Mouse (Mus musculus) kidney, embryonic 14.5 days (tissue): ENCODE measurements around the gene Mctp1. TPM values are rescaled to one million over a fixed set of nuclear protein-coding genes. Genes with fewer than 3 reads are reported as not detected.

ENCODE experiments used
- ATAC-seq: fragments of 200-750 bp; cut with Nextera tagmentation; 2 replicates; pipeline ENCODE4 v1.8.0; 2017; ENCODE audit warnings: moderate number of reproducible peaks, mild to moderate bottlenecking, moderate TSS enrichment, moderate library complexity; ENCODE audit not compliant: low FRiP score, low TSS enrichment
- H3K27ac ChIP-seq: fragments of 300-500 bp; sonication (generic); 2 replicates; pipeline ENCODE4 v1.5.1; 2014; ENCODE audit warnings: low read depth, mild to moderate bottlenecking, low read length, moderate library complexity, mixed read lengths
- H3K27me3 ChIP-seq: fragments of 300-500 bp; sonication (generic); 2 replicates; pipeline ENCODE4 v1.6.1; 2014; ENCODE audit warnings: mild to moderate bottlenecking, low read length; ENCODE audit not compliant: control insufficient read depth, insufficient read depth
- H3K36me3 ChIP-seq: fragments of 300-500 bp; sonication (generic); 2 replicates; pipeline ENCODE4 v1.6.1; 2014; ENCODE audit warnings: low read length, mixed read lengths; ENCODE audit not compliant: control insufficient read depth, insufficient read depth
- H3K4me1 ChIP-seq: fragments of 300-500 bp; sonication (generic); 2 replicates; pipeline ENCODE4 v1.6.1; 2014; ENCODE audit warnings: low read length, mixed read lengths; ENCODE audit not compliant: control insufficient read depth, insufficient read depth
- H3K4me2 ChIP-seq: fragments of 300-500 bp; sonication (generic); replicated peaks from 2 replicates; pipeline ENCODE4 v1.6.1; 2014; ENCODE audit warnings: low read depth, mild to moderate bottlenecking, low read length
- H3K4me3 ChIP-seq: fragments of 300-500 bp; sonication (generic); 2 replicates; pipeline ENCODE4 v1.5.1; 2014; ENCODE audit warnings: mild to moderate bottlenecking, low read length
- H3K9ac ChIP-seq: fragments of 300-500 bp; sonication (generic); 2 replicates; pipeline ENCODE4 v1.6.1; 2014; ENCODE audit warnings: low read depth, mild to moderate bottlenecking, low read length, moderate library complexity
- H3K9me3 ChIP-seq: fragments of 300-500 bp; sonication (generic); 2 replicates; pipeline ENCODE4 v1.6.1; 2016; ENCODE audit warnings: low read length; ENCODE audit not compliant: control insufficient read depth
- WGBS: fragments of 180-500 bp; shearing (Covaris S2); extraction: QIAGEN DNeasy Blood & Tissue Kit; methylation state at CpG from one replicate; pipeline ENCODE4 v1.1.7; 2014; 5-methylcytosine and 5-hydroxymethylcytosine counted together
- polyA plus RNA-seq: library from polyadenylated mRNA; unstranded; fragments of >200 nt; fragmentation: Nextera tagmentation; extraction: Ambion mirVana; gene quantifications from 2 replicates; pipeline ENCODE4 v1.2.1, GENCODE M21; 2014

Gene Mctp1
- polyA plus RNA-seq, 1 experiment from 2014 or later, result 0.72 TPM

GRCm38 (mm10) chr13:77047179-77047931, 663.0 kb downstream of the Mctp1 start:
- WGBS, result 82% methylated on average over 6 of the region's 6 CpGs
- Histone ChIP-seq H3K9ac (no peak overlapping the region), H3K4me1 (no peaks in the 10 kb centered on the region), H3K36me3 (no peaks in the 10 kb centered on the region), H3K9me3 (no peaks in the 10 kb centered on the region), H3K27me3 (no peaks in the 10 kb centered on the region), H3K4me3 (no peak overlapping the region), H3K27ac (no peak overlapping the region), H3K4me2 (no peak overlapping the region)
- ATAC-seq, result no peak

DNA sequence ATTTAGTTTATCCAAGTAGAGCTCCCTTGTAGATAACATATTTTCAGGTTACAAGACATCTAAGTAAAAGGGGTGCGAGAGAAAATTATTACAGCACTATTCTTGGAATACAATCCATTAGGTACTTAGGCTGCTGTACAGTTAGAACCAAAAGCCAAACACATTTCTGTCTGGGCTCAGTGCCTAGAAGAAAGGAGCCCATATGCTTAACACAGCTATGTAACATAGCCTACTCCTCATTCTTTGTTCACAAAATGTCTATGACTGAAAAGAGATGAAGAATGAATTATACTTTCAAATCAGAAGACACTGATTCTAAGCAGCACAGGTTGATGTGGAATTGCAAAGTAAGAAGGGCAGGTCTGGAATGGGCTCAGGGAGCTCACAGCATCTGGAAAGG, 664.1 kb downstream of the Mctp1 start:
- Histone ChIP-seq H3K9me3 (no peaks in the 10 kb centered on the region), H3K4me3 (no peak overlapping the region), H3K4me2 (no peak overlapping the region), H3K9ac (no peak overlapping the region), H3K36me3 (no peaks in the 10 kb centered on the region), H3K27ac (no peak overlapping the region), H3K27me3 (no peaks in the 10 kb centered on the region), H3K4me1 (no peaks in the 10 kb centered on the region)
- 93% methylated on average over 1 of the region's 1 CpGs for WGBS
- no peak for ATAC-seq

DNA sequence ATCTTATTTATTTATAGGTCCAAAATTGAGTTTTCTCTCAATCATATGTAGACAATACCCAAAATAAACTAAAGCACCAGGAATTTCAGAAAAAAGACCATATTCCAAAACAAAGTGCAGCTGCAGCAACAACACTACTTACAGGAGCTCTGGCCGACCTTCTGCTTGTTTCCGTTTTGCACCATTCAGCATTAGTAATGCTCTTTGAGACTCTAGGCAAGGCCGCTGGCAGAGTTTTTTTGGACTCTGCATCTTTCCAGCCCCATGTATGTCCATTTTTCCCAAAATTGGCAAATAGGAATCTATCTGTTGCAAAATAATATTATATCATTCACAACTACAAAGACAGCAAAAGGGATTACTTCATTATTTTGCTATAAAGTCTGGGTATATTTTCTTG, 665.4 kb downstream of the Mctp1 start:
- Histone ChIP-seq H3K27me3 (no peaks in the 10 kb centered on the region), H3K4me1 (no peaks in the 10 kb centered on the region), H3K27ac (no peak overlapping the region), H3K9me3 (no peaks in the 10 kb centered on the region), H3K9ac (no peak overlapping the region), H3K36me3 (no peaks in the 10 kb centered on the region), H3K4me3 (no peak overlapping the region), H3K4me2 (no peak overlapping the region)
- WGBS, result 70% methylated on average over 3 of the region's 3 CpGs
- ATAC-seq, result no peak

GRCm38 (mm10) chr13:77063221-77063620, 678.9 kb downstream of the Mctp1 start:
- ATAC-seq, result no peak

DNA sequence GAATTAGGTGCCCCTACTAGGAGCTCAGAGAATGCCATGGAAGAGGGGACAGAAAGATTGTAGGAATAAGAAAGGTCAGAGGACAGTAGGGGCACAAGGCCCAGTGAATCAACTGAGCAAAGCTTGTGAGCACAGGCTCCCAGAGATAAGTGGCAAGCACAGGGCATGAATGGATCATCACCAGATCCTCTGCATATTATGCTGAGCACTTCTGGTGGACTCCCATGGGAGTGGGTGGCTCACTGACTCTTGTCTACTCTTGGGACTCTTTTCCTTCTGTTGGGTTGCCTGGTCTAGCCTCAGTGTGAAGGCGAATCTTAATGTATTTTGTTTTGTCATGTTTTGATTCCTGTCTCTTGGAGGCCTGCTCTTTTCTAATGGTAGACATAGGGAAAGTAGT, 684.5 kb downstream of the Mctp1 start:
- Histone ChIP-seq H3K27ac (no peak overlapping the region), H3K9me3 (no peaks in the 10 kb centered on the region), H3K27me3 (no peaks in the 10 kb centered on the region), H3K9ac (no peak overlapping the region), H3K4me2 (no peak overlapping the region), H3K4me3 (no peak overlapping the region), H3K4me1 (no peaks in the 10 kb centered on the region), H3K36me3 (no peaks in the 10 kb centered on the region; the same call in 1 of the 2 replicates)
- WGBS, result 92% methylated on average over 1 of the region's 1 CpGs
- no peak for ATAC-seq

More at GRCm38 (mm10) chr13:77063221-77063620, 678.9 kb downstream of the Mctp1 start:
- Histone ChIP-seq H3K27me3 (no peaks in the 10 kb centered on the region), H3K36me3 (no peaks in the 10 kb centered on the region), H3K4me1 (no peaks in the 10 kb centered on the region), H3K4me3 (no peak overlapping the region), H3K27ac (no peak overlapping the region), H3K9ac (no peak overlapping the region), H3K4me2 (no peak overlapping the region), H3K9me3 (no peaks in the 10 kb centered on the region)
- 97% methylated on average over 1 of the region's 1 CpGs for WGBS

DNA sequence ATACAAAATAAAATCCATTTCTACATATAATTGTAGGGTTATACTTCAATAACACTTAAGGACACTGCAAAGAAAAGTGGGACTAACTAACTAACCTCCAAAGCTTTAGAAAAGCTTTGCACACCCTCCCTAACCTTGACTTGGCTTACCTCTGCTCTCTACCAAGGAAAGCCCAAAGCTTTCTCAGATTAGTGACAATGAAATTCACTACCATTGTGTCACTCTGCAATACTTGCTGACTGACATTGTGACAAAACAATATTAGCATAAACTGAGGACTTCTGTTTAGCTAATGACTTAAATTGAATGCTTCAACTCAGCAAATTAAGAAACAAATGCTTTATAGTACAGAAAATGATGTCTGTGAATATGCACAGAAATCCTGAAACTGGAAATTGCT, 687.7 kb downstream of the Mctp1 start:
- Histone ChIP-seq H3K4me3 (no peak overlapping the region), H3K4me2 (no peak overlapping the region), H3K9ac (no peak overlapping the region), H3K36me3 (peaks cover 3% of the 10 kb centered on the region), H3K27ac (no peak overlapping the region), H3K4me1 (no peaks in the 10 kb centered on the region), H3K27me3 (no peaks in the 10 kb centered on the region), H3K9me3 (peaks cover 5% of the 10 kb centered on the region; the same call in 1 of the 2 replicates)
- no peak for ATAC-seq

Other genes with a start within 250 kb of the Mctp1 start
- not detected in 2 replicates for gene Fam81b, start 79.5 kb upstream of the Mctp1 start, polyA plus RNA-seq